Mouse (Mus musculus) gastrocnemius, adult 2 months (tissue): ENCODE data around the gene Exo1. TPM values are rescaled to one million over a fixed set of nuclear protein-coding genes. Genes with fewer than 3 reads are reported as not detected.

ENCODE experiments used
- DNase-seq: peaks from one replicate; pipeline ENCODE4 v3.0.0; 2022
- H3K27ac ChIP-seq: fragments of 200-600 bp; 2 replicates; pipeline ENCODE4 v1.8.1; 2022; ENCODE audit warnings: mild to moderate bottlenecking
- H3K4me3 ChIP-seq: fragments of 200-600 bp; 2 replicates; pipeline ENCODE4 v1.8.1; 2022; ENCODE audit warnings: mild to moderate bottlenecking, moderate library complexity
- CTCF ChIP-seq: fragments of 200-600 bp; IDR thresholded peaks from 2 replicates; pipeline ENCODE4 v1.8.1; 2022; ENCODE audit warnings: antibody characterized with exemption, mild to moderate bottlenecking, moderate library complexity
- intact Hi-C: fragments of 180-260 bp; cut with DNase I; formaldehyde crosslinking; loops from one replicate; pipeline ENCODE4 v1.15.1; 2025
- total RNA-seq, 2 experiments: library from RNA; stranded (reverse); gene quantifications; 2 replicates each; pipeline ENCODE4 v1.2.3; 2021

Gene Exo1
- total RNA-seq, 2 experiments from 2014 or later, result not detected

GRCm38 (mm10) chr1:175921091-175921490 lies 40.7 kb downstream of the Exo1 start:
- DNase-seq, result no peak
- Histone ChIP-seq H3K4me3 (no peak overlapping the region), H3K27ac (no peak overlapping the region)
- intact Hi-C loops, result loop anchor here (5.0 kb wide), 1 partner anchor 879 kb away; no protein-coding TSS in a partner anchor
- TF ChIP-seq CTCF, result no peak

GRCm38 (mm10) chr1:175923848-175924787 lies 43.7 kb downstream of the Exo1 start:
- Histone ChIP-seq H3K27ac (no peak overlapping the region), H3K4me3 (no peak overlapping the region)
- DNase-seq, result peak; percentile 75
- TF ChIP-seq CTCF, result peak; percentile 93
- intact Hi-C loops, result loop anchor here (2.0 to 5.0 kb wide), 2 partner anchors 299 to 882 kb away; partner anchors contain the start of gene Fh1

GRCm38 (mm10) chr1:175931391-175931790 lies 51.0 kb downstream of the Exo1 start:
- Histone ChIP-seq H3K27ac (no peak overlapping the region), H3K4me3 (no peak overlapping the region)
- intact Hi-C loops, result no loop called here
- peak; percentile 44 for DNase-seq
- no peak for TF ChIP-seq CTCF

- no peak overlapping the region for H3K4me3 ChIP-seq
- intact Hi-C loops, result loop anchor here (2.0 to 5.0 kb wide), 3 partner anchors 286 to 926 kb away; no protein-coding TSS in a partner anchor
- H3K27ac ChIP-seq, result no peak overlapping the region
- peak; percentile 33 for DNase-seq
- TF ChIP-seq CTCF, result peak; percentile 84
Observed at GRCm38 (mm10) chr1:175936282-175936737, 55.9 kb downstream of the Exo1 start.

GRCm38 (mm10) chr1:175938731-175939130 lies 58.4 kb downstream of the Exo1 start:
- H3K4me3 ChIP-seq, result no peak overlapping the region
- DNase-seq, result no peak
- no peak overlapping the region for H3K27ac ChIP-seq
- intact Hi-C loops, result loop anchor here (5.0 kb wide), 2 partner anchors 284 to 924 kb away; no protein-coding TSS in a partner anchor
- no peak for TF ChIP-seq CTCF

- Histone ChIP-seq H3K4me3 (no peak overlapping the region), H3K27ac (no peak overlapping the region)
- DNase-seq, result no peak
- intact Hi-C loops, result no loop called here
- TF ChIP-seq CTCF, result no peak
Observed at GRCm38 (mm10) chr1:175943168-175943567, 62.8 kb downstream of the Exo1 start.

- intact Hi-C loops, result no loop called here
- H3K4me3 ChIP-seq, result no peak overlapping the region
- no peak for TF ChIP-seq CTCF
- no peak for DNase-seq
- no peak overlapping the region for H3K27ac ChIP-seq
Observed at GRCm38 (mm10) chr1:175946718-175947315, 66.4 kb downstream of the Exo1 start.

- H3K4me3 ChIP-seq, result no peak overlapping the region
- no peak for TF ChIP-seq CTCF
- no peak for DNase-seq
- no peak overlapping the region for H3K27ac ChIP-seq
- intact Hi-C loops, result no loop called here
Observed at GRCm38 (mm10) chr1:175950421-175950820, 70.0 kb downstream of the Exo1 start.

- no peak overlapping the region for H3K27ac ChIP-seq
- intact Hi-C loops, result no loop called here
- DNase-seq, result no peak
- TF ChIP-seq CTCF, result no peak
- H3K4me3 ChIP-seq, result no peak overlapping the region
Observed at GRCm38 (mm10) chr1:175950851-175951250, 70.5 kb downstream of the Exo1 start.

- intact Hi-C loops, result no loop called here
- DNase-seq, result no peak
- H3K27ac ChIP-seq, result no peak overlapping the region
- H3K4me3 ChIP-seq, result no peak overlapping the region
- no peak for TF ChIP-seq CTCF
Observed at GRCm38 (mm10) chr1:175961786-175962185, 81.4 kb downstream of the Exo1 start.

Other genes starting within 250 kb of the Exo1 start
- gene Opn3, start 187.8 kb upstream of the Exo1 start, total RNA-seq, result 1 to 10 TPM; 2.5 to 3.8 TPM
- gene Chml, start 187.7 kb upstream of the Exo1 start, total RNA-seq, result 1 to 10 TPM; 3.0 to 3.4 TPM
- gene Wdr64, start 182.0 kb upstream of the Exo1 start, total RNA-seq, result not detected
- gene Gm38100, start 39.7 kb downstream of the Exo1 start, total RNA-seq, result not detected
- not detected for gene Rbm8a2, start 98.5 kb downstream of the Exo1 start, total RNA-seq